ENCODE assay signal across 8 mouse cellular contexts in the genomic region with DNA sequence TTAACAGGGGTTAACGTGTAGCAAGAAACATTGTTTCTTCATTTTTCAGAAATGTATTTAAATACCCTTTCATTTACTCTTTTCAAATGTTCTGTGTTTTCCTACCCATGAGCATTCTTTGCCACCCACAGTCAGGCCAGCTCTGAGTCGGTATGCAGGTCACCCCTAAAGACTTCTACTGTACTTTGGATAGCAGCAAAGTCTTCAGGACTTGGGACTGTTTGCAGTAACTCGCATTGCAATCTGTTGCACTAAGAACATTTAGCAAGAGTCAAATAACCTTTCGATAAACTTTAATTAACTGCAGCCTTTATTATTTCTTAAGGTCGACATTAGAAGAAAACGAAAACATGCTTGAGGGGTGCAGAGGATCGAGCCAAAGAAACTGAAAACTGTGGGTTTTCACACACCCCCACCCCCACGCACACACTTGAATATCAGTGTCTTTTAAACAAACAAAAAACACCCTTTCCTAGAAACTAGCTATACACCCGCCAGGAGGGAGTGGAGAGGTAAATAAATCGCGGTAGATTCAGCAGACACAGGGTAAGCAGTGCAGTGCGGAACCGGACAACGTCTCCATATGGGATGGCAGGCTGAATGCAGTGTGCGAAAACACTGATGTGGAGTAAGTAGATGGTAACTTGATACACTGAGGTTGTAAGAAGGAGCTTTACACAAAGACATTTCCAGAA. TPM values are rescaled to one million over a fixed set of nuclear protein-coding genes. Genes with fewer than 3 reads are reported as not detected.
DNase-seq lines count a peak whose midpoint lies in the region; ATAC-seq and TF ChIP-seq lines count a peak whose summit lies in the region.

No protein-coding gene starts in this region.

- H3K4me1 ChIP-seq in heart, embryonic 15.5 days (replicated peaks) = peaks cover 27% of the 10 kb centered on the region
- H3K4me1 ChIP-seq in kidney, embryonic 14.5 days (ENCODE audit: control insufficient read depth, insufficient read depth, low read length) = no peaks in the 10 kb centered on the region

- peaks cover 7% of the 10 kb centered on the region for H3K79me2 ChIP-seq in myocyte (ENCODE audit: control insufficient read depth, insufficient read depth)

- no peaks in the 10 kb centered on the region for H3K36me3 ChIP-seq in heart, embryonic 15.5 days
- H3K36me3 ChIP-seq in kidney, embryonic 14.5 days (ENCODE audit: control insufficient read depth, insufficient read depth, low read length) = no peaks in the 10 kb centered on the region
- H3K36me3 ChIP-seq in myocyte (ENCODE audit: control insufficient read depth, insufficient read depth) = peaks cover under 1% of the 10 kb centered on the region

- no peak overlapping the region for H3ac ChIP-seq in myocyte (ENCODE audit: control insufficient read depth, insufficient read length)

- peak overlapping the region; percentile 79 for H3K4me3 ChIP-seq in heart, embryonic 15.5 days
- H3K4me3 ChIP-seq in kidney, embryonic 14.5 days (ENCODE audit: low read length) = peak overlapping the region; percentile 88
- peak overlapping the region; percentile 41 for H3K4me3 ChIP-seq in myocyte

- no peaks in the 10 kb centered on the region for H3K9me3 ChIP-seq in heart, embryonic 15.5 days (replicated peaks)
- no peaks in the 10 kb centered on the region for H3K9me3 ChIP-seq in kidney, embryonic 14.5 days (ENCODE audit: control insufficient read depth, low read length)

- H3K4me2 ChIP-seq in heart, embryonic 15.5 days = peak overlapping the region; percentile 73
- peak overlapping the region; percentile 73 for H3K4me2 ChIP-seq in kidney, embryonic 14.5 days (replicated peaks; ENCODE audit: low read depth, low read length)
- peak overlapping the region; percentile 72 for H3K4me2 ChIP-seq in myocyte (ENCODE audit: low read depth)

- H3K9ac ChIP-seq in heart, embryonic 15.5 days = no peak overlapping the region
- H3K9ac ChIP-seq in kidney, embryonic 14.5 days (ENCODE audit: low read depth, low read length) = 0 out of 2 replicates have a peak overlapping the region, but pooled peaks have one; percentile 1

- peak overlapping the region; percentile 4; the same call in 1 of the 2 replicates for H3K27ac ChIP-seq in heart, embryonic 15.5 days
- H3K27ac ChIP-seq in kidney, embryonic 14.5 days (ENCODE audit: low read depth, low read length) = peak overlapping the region; percentile 25; the same call in 1 of the 2 replicates

- no peak for ATAC-seq in heart, embryonic 15.5 days (replicated peaks; ENCODE audit: insufficient number of reproducible peaks, insufficient read depth, low FRiP score, low read depth)
- ATAC-seq in kidney, embryonic 14.5 days (ENCODE audit: low FRiP score, low TSS enrichment) = peak; percentile 50

- H3K27me3 ChIP-seq in heart, embryonic 15.5 days = no peaks in the 10 kb centered on the region
- no peaks in the 10 kb centered on the region for H3K27me3 ChIP-seq in kidney, embryonic 14.5 days (ENCODE audit: control insufficient read depth, insufficient read depth, low read length)
- H3K27me3 ChIP-seq in myocyte (ENCODE audit: control insufficient read depth, insufficient read depth, insufficient read length) = no peaks in the 10 kb centered on the region

- no peak for DNase-seq in heart, adult 18-20 months
- peak; percentile 25 for DNase-seq in embryo, embryonic 9.5 days (ENCODE audit: extremely low spot score)
- DNase-seq in thymus, postnatal 10 days (ENCODE audit: low spot score in 2 of 2) = no peak
- no peak for DNase-seq in left cerebral cortex, adult 18-20 months (ENCODE audit: low spot score in 2 of 2)
- no peak for DNase-seq in cerebellum, adult 18-20 months

- TF ChIP-seq POLR2A in myocyte (IDR thresholded peaks at IDR 0.05; ENCODE audit: insufficient read length, low read depth) = no peak

- WGBS in heart, embryonic 15.5 days = 54% methylated on average over 15 of the region's 15 CpGs
- 21% methylated on average over 15 of the region's 15 CpGs for WGBS in kidney, embryonic 14.5 days

TF ChIP-seq in myocyte, 11 proteins besides CTCF, POLR2A, EP300 and RAD21:
- TF ChIP-seq REST (IDR thresholded peaks at IDR 0.05; ENCODE audit: insufficient read depth, insufficient read length) (no peak), E2F4 (IDR thresholded peaks at IDR 0.05; ENCODE audit: insufficient read depth) (no peak), MYOG (IDR thresholded peaks at IDR 0.05; ENCODE audit: control insufficient read depth in 1 of 3, insufficient read depth in 1 of 3, insufficient read length in 2 of 3, low read depth in 2 of 3) (no peak), USF1 (IDR thresholded peaks at IDR 0.05; ENCODE audit: low read depth) (no peak), TCF3 (IDR thresholded peaks at IDR 0.05; ENCODE audit: insufficient read length, low read depth) (no peak), MAX (IDR thresholded peaks at IDR 0.05; ENCODE audit: low read depth) (no peak), CEBPB (IDR thresholded peaks at IDR 0.05; ENCODE audit: insufficient read depth, poor library complexity, severe bottlenecking) (no peak), MYOD1 (IDR thresholded peaks at IDR 0.05; ENCODE audit: control insufficient read depth in 1 of 3, insufficient read length in 2 of 3, low read depth in 2 of 3) (no peak), SRF (IDR thresholded peaks at IDR 0.05; ENCODE audit: control insufficient read depth, insufficient read length, low read depth) (no peak), POLR2AphosphoS2 (IDR thresholded peaks at IDR 0.05; ENCODE audit: insufficient read length, low read depth) (no peak), TCF12 (IDR thresholded peaks at IDR 0.05; ENCODE audit: insufficient read depth, poor library complexity, severe bottlenecking) (no peak)

RNA-seq across cellular contexts. Expression of a gene that starts 1.7 kb away (rescaled TPM):
- 87.6 and 87.7 TPM in 2 replicates for polyA plus RNA-seq in heart, embryonic 15.5 days (2015; fragmentation: Nextera tagmentation; extraction: Ambion mirVana)
- total RNA-seq in heart, adult 18-20 months (2021) = 10 to 100 TPM; 90.8 TPM
- 51.1 and 97.7 TPM in 2 replicates for polyA plus RNA-seq in kidney, embryonic 14.5 days (2014; fragmentation: Nextera tagmentation; extraction: Ambion mirVana)
- 62.8 TPM for polyA plus RNA-seq in myocyte (2012; fragmentation: generic; extraction: Trizol)
- 10 to 100 TPM; 53.7 to 54.9 TPM for total RNA-seq in left cerebral cortex, adult 18-20 months (2021)

RNA-seq across cellular contexts. Expression of a gene that starts 55.1 kb away (rescaled TPM):
- 14.2 and 25.7 TPM in 2 replicates for polyA plus RNA-seq in heart, embryonic 15.5 days (2015; fragmentation: Nextera tagmentation; extraction: Ambion mirVana)
- 1 to 10 TPM; 4.2 to 5.9 TPM for total RNA-seq in heart, adult 18-20 months (2021)
- polyA plus RNA-seq in kidney, embryonic 14.5 days (2014; fragmentation: Nextera tagmentation; extraction: Ambion mirVana) = 52.3 and 66.0 TPM in 2 replicates
- polyA plus RNA-seq in myocyte (2012; fragmentation: generic; extraction: Trizol) = 19.1 TPM
- total RNA-seq in left cerebral cortex, adult 18-20 months (2021) = 10 to 100 TPM; 16.4 to 19.0 TPM

RNA-seq across cellular contexts. Expression of a gene that starts 56.0 kb away (rescaled TPM):
- 41.3 and 44.8 TPM in 2 replicates for polyA plus RNA-seq in heart, embryonic 15.5 days (2015; fragmentation: Nextera tagmentation; extraction: Ambion mirVana)
- total RNA-seq in heart, adult 18-20 months (2021) = 10 to 100 TPM; 63.2 to 82.7 TPM
- polyA plus RNA-seq in kidney, embryonic 14.5 days (2014; fragmentation: Nextera tagmentation; extraction: Ambion mirVana) = 30.0 and 47.2 TPM in 2 replicates
- 9.2 TPM for polyA plus RNA-seq in myocyte (2012; fragmentation: generic; extraction: Trizol)
- 100 to 1,000 TPM in 1 of 2 experiments, 10 to 100 TPM in 1; 99.4 to 102 TPM for total RNA-seq in left cerebral cortex, adult 18-20 months (2021)
